Mouse (Mus musculus): ENCODE results near the gene Oxct2a. TPM values are rescaled to one million over a fixed set of nuclear protein-coding genes. Genes with fewer than 3 reads are reported as not detected.

Gene Oxct2a
- total RNA-seq (2014; rRNA removed; ENCODE audit: low replicate concordance) = not detected in 2 replicates
- polyA plus RNA-seq (2015; fragmentation: Nextera tagmentation; extraction: Ambion mirVana) = not detected in 2 replicates

DNA sequence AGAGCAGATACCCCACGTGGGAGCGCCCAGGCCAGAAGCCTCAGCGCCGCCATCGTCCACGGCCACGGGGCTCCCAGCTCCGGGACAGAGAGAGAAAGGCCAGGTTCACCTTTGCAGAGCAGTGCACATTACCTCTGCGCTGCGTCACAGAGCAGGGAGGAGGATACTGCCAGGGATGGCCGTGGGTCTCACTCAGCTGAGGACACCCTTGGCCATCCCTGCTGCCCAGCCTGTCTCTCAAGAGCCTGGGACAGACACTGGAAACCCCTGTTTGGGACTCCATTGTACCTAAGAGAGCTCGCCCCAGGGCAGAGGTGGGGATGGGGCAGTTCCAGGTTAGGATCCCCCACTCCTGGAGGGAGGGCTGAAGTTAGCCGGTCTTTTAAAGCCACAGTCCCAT is at the start of gene Oxct2a:
Gene Oxct2a (minus strand): TSS at position 101 of the 400 bp plus-strand sequence.
- H3K9ac ChIP-seq (replicated peaks; ENCODE audit: low read depth, low read length) = no peak within 1 kb of the TSS
- DNase-seq (ENCODE audit: low spot score) = no peak
- ATAC-seq (ENCODE audit: insufficient read depth, low read depth) = no peak
- H3K36me3 ChIP-seq (replicated peaks; ENCODE audit: control insufficient read depth, insufficient read depth, low read length) = no peaks in the 10 kb centered on the region
- 16% methylated on average over 13 of the region's 13 CpGs for WGBS
- TF ChIP-seq CTCF (IDR thresholded peaks at IDR 0.05; ENCODE audit: low read depth) = no peak
- TF ChIP-seq EP300 (IDR thresholded peaks at IDR 0.05; ENCODE audit: low read depth) = no peak
- peaks cover 15% of the 10 kb centered on the region; the same call in 1 of the 2 replicates for H3K27me3 ChIP-seq (ENCODE audit: control insufficient read depth, insufficient read depth, low read length)
- peak within 1 kb of the TSS; percentile 30 for H3K4me2 ChIP-seq (ENCODE audit: low read depth, low read length)
- H3K4me3 ChIP-seq (ENCODE audit: low read depth, low read length) = peak within 1 kb of the TSS; percentile 19
- H3K27ac ChIP-seq (ENCODE audit: low read depth) = no peak within 1 kb of the TSS
- no peaks in the 10 kb centered on the region for H3K9me3 ChIP-seq (replicated peaks; ENCODE audit: control insufficient read depth, low read length)
- H3K4me1 ChIP-seq (ENCODE audit: control insufficient read depth, insufficient read depth) = peaks cover 5% of the 10 kb centered on the region; the same call in 1 of the 2 replicates

- WGBS = 91% methylated on average over 4 of the region's 4 CpGs
- ATAC-seq (ENCODE audit: insufficient read depth, low read depth) = no peak
- Histone ChIP-seq H3K9me3 (replicated peaks; ENCODE audit: control insufficient read depth, low read length) (no peaks in the 10 kb centered on the region), H3K4me2 (ENCODE audit: low read depth, low read length) (no peak overlapping the region), H3K9ac (replicated peaks; ENCODE audit: low read depth, low read length) (no peak overlapping the region), H3K36me3 (replicated peaks; ENCODE audit: control insufficient read depth, insufficient read depth, low read length) (peaks cover 94% of the 10 kb centered on the region), H3K27me3 (ENCODE audit: control insufficient read depth, insufficient read depth, low read length) (no peaks in the 10 kb centered on the region), H3K4me1 (ENCODE audit: control insufficient read depth, insufficient read depth) (no peaks in the 10 kb centered on the region), H3K4me3 (ENCODE audit: low read depth, low read length) (no peak overlapping the region), H3K27ac (ENCODE audit: low read depth) (no peak overlapping the region)
- TF ChIP-seq EP300 (IDR thresholded peaks at IDR 0.05; ENCODE audit: low read depth) = no peak
- no peak for TF ChIP-seq CTCF (IDR thresholded peaks at IDR 0.05; ENCODE audit: low read depth)
- no peak for DNase-seq (ENCODE audit: low spot score)
Observed at GRCm38 (mm10) chr4:123363555-123363954, 40.1 kb upstream of the Oxct2a start.

- ATAC-seq (ENCODE audit: insufficient read depth, low read depth) (no peak), DNase-seq (ENCODE audit: low spot score) (no peak)
- Histone ChIP-seq H3K27ac (ENCODE audit: low read depth) (no peak overlapping the region), H3K4me1 (ENCODE audit: control insufficient read depth, insufficient read depth) (no peaks in the 10 kb centered on the region), H3K9me3 (replicated peaks; ENCODE audit: control insufficient read depth, low read length) (no peaks in the 10 kb centered on the region), H3K36me3 (replicated peaks; ENCODE audit: control insufficient read depth, insufficient read depth, low read length) (peaks cover 88% of the 10 kb centered on the region), H3K9ac (replicated peaks; ENCODE audit: low read depth, low read length) (no peak overlapping the region), H3K27me3 (ENCODE audit: control insufficient read depth, insufficient read depth, low read length) (no peaks in the 10 kb centered on the region), H3K4me2 (ENCODE audit: low read depth, low read length) (no peak overlapping the region), H3K4me3 (ENCODE audit: low read depth, low read length) (no peak overlapping the region)
- WGBS = 94% methylated on average over 12 of the region's 12 CpGs
- TF ChIP-seq CTCF (IDR thresholded peaks at IDR 0.05; ENCODE audit: low read depth) (no peak), EP300 (IDR thresholded peaks at IDR 0.05; ENCODE audit: low read depth) (no peak)
Observed at GRCm38 (mm10) chr4:123360771-123361170, 37.3 kb upstream of the Oxct2a start.

- 92% methylated on average over 7 of the region's 7 CpGs for WGBS
Observed at GRCm38 (mm10) chr4:123358613-123359012, 35.2 kb upstream of the Oxct2a start.

DNA sequence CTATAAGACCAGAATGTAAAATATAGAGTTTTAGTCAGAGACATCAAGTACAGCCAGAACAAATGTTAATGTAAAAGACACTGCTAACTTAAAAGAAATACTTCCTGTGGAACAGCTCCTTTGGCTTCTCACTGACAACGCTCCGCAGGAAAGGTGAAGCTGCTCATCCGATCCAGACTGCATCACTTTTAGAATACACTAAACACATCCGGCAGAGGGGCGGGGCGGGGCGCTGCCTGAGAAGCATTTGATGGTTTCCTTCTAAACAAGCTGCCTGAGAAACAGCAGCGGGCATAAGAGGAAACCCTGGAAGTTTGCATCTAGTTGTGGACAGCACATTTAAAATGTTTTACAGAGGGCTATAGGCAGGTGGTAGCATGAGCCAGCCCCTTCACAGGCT is 32.5 kb upstream of the Oxct2a start:
- no peak for TF ChIP-seq CTCF (IDR thresholded peaks at IDR 0.05; ENCODE audit: low read depth)
- TF ChIP-seq EP300 (IDR thresholded peaks at IDR 0.05; ENCODE audit: low read depth) = no peak
- Histone ChIP-seq H3K4me3 (ENCODE audit: low read depth, low read length) (no peak overlapping the region), H3K4me2 (ENCODE audit: low read depth, low read length) (no peak overlapping the region), H3K4me1 (ENCODE audit: control insufficient read depth, insufficient read depth) (no peaks in the 10 kb centered on the region), H3K36me3 (replicated peaks; ENCODE audit: control insufficient read depth, insufficient read depth, low read length) (peaks cover 88% of the 10 kb centered on the region), H3K9me3 (replicated peaks; ENCODE audit: control insufficient read depth, low read length) (no peaks in the 10 kb centered on the region), H3K27ac (ENCODE audit: low read depth) (no peak overlapping the region), H3K9ac (replicated peaks; ENCODE audit: low read depth, low read length) (no peak overlapping the region), H3K27me3 (ENCODE audit: control insufficient read depth, insufficient read depth, low read length) (no peaks in the 10 kb centered on the region)
- WGBS = 85% methylated on average over 8 of the region's 8 CpGs
- no peak for ATAC-seq (ENCODE audit: insufficient read depth, low read depth)
- DNase-seq (ENCODE audit: low spot score) = no peak

More at GRCm38 (mm10) chr4:123358613-123359012, 35.2 kb upstream of the Oxct2a start:
- no peak overlapping the region for H3K4me2 ChIP-seq (ENCODE audit: low read depth, low read length)
- TF ChIP-seq CTCF (IDR thresholded peaks at IDR 0.05; ENCODE audit: low read depth) = no peak
- TF ChIP-seq EP300 (IDR thresholded peaks at IDR 0.05; ENCODE audit: low read depth) = no peak
- DNase-seq (ENCODE audit: low spot score) (no peak), ATAC-seq (ENCODE audit: insufficient read depth, low read depth) (no peak)
- H3K9me3 ChIP-seq (replicated peaks; ENCODE audit: control insufficient read depth, low read length) = no peaks in the 10 kb centered on the region
- H3K9ac ChIP-seq (replicated peaks; ENCODE audit: low read depth, low read length) = no peak overlapping the region
- H3K27me3 ChIP-seq (ENCODE audit: control insufficient read depth, insufficient read depth, low read length) = no peaks in the 10 kb centered on the region
- H3K4me1 ChIP-seq (ENCODE audit: control insufficient read depth, insufficient read depth) = no peaks in the 10 kb centered on the region
- H3K4me3 ChIP-seq (ENCODE audit: low read depth, low read length) = no peak overlapping the region
- peaks cover 89% of the 10 kb centered on the region for H3K36me3 ChIP-seq (replicated peaks; ENCODE audit: control insufficient read depth, insufficient read depth, low read length)
- no peak overlapping the region for H3K27ac ChIP-seq (ENCODE audit: low read depth)

GRCm38 (mm10) chr4:123353271-123353877 is 29.9 kb upstream of the Oxct2a start:
- Histone ChIP-seq H3K9me3 (replicated peaks; ENCODE audit: control insufficient read depth, low read length) (no peaks in the 10 kb centered on the region), H3K4me3 (ENCODE audit: low read depth, low read length) (no peak overlapping the region), H3K27ac (ENCODE audit: low read depth) (no peak overlapping the region), H3K36me3 (replicated peaks; ENCODE audit: control insufficient read depth, insufficient read depth, low read length) (peaks cover 88% of the 10 kb centered on the region), H3K4me2 (ENCODE audit: low read depth, low read length) (no peak overlapping the region), H3K27me3 (ENCODE audit: control insufficient read depth, insufficient read depth, low read length) (no peaks in the 10 kb centered on the region), H3K4me1 (ENCODE audit: control insufficient read depth, insufficient read depth) (no peaks in the 10 kb centered on the region), H3K9ac (replicated peaks; ENCODE audit: low read depth, low read length) (no peak overlapping the region)
- ATAC-seq (ENCODE audit: insufficient read depth, low read depth) (no peak), DNase-seq (ENCODE audit: low spot score) (no peak)
- no peak for TF ChIP-seq CTCF (IDR thresholded peaks at IDR 0.05; ENCODE audit: low read depth)
- TF ChIP-seq EP300 (IDR thresholded peaks at IDR 0.05; ENCODE audit: low read depth) = no peak
- 77% methylated on average over 10 of the region's 10 CpGs for WGBS
